Mouse (Mus musculus) adrenal gland, postnatal 14 days (tissue): ENCODE results near the gene Mau2. TPM values are rescaled to one million over a fixed set of nuclear protein-coding genes. Genes with fewer than 3 reads are reported as not detected.

ENCODE experiments used
- DNase-seq: peaks from one replicate; pipeline ENCODE4 v3.0.0; 2021; ENCODE audit warnings: mixed read lengths
- total RNA-seq: library from RNA; stranded (reverse); gene quantifications from 2 replicates; pipeline ENCODE4 v1.2.3, GENCODE M21; 2021

The Mau2 gene
- total RNA-seq, 1 experiment from 2014 or later = 54.0 TPM

DNA sequence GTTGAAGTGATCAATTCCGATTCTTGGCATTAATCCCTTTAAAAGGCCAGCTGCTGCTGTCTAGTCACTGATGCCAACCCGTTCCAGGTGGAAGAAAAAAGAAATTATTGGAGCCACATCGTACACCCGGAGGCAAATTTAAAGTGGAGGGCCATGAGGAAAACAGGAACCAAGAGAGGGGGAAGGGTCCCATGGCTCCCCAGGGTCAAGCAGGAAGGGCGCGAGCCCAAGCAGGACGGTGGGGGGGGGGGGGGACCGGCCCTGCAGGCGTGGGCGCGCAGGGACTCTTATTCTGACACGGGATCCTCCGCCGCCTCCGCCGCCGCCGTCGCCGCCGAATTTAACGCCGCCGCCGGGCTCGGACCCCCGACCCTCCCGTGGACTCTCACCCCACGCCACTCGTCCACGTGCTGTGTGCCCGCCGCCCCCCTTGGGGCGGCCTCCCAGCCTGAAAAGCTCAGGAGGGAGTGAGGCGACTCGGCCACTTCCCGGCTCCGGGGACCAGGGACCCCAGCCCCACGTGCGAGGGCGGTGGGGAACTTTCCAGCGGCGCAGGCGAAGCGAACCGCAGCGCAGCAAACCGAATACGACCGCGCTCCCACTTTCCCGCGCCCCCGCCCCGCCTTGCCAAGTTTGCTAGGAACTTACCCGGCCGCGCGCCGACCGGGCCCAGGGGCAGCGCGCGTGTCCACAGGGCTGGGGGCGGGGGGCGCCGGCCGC is 68.9 kb downstream of the Mau2 start:
- peak; percentile 70 for DNase-seq

- no peak for DNase-seq
These were observed 69.5 kb downstream of the Mau2 start for GRCm38 (mm10) chr8:69973063-69973441.

DNA sequence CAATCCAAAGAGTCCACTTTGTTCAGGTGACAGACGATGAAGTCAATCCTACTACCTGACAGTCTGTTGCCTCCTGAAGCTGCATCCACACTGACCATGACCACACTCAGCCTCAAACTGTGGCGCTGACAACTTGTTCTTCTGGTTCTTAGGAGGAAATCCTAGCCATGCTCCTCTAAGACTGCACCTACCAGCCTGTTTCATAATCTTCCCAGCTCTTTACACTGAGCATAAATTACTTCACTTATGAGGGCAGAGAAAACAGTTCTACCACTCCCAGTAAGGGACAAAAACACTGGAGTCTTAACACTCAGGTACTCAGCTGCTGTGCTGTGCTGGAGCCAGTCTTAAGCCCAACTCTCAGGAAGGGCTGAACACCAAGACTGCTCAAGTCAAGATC is 71.7 kb downstream of the Mau2 start:
- no peak for DNase-seq

- no peak for DNase-seq
These were observed 75.1 kb downstream of the Mau2 start for GRCm38 (mm10) chr8:69967291-69967933.

Other genes starting within 250 kb of the Mau2 start
- gene Gmip, start 234.1 kb downstream of the Mau2 start, total RNA-seq = 9.1 and 19.4 TPM in 2 replicates
- 1.1 and 1.3 TPM in 2 replicates for gene Lpar2, start 220.3 kb downstream of the Mau2 start, total RNA-seq
- 1.3 and 1.8 TPM in 2 replicates for gene Pbx4, start 210.2 kb downstream of the Mau2 start, total RNA-seq
- 0.07 and 0.15 TPM in 2 replicates for gene Cilp2, start 155.0 kb downstream of the Mau2 start, total RNA-seq
- 0.83 and 0.85 TPM in 2 replicates for gene Tssk6, start 140.6 kb downstream of the Mau2 start, total RNA-seq
- gene Ndufa13, start 140.2 kb downstream of the Mau2 start, total RNA-seq = 239 and 250 TPM in 2 replicates
- gene Yjefn3, start 140.0 kb downstream of the Mau2 start, total RNA-seq = 5.7 and 6.7 TPM in 2 replicates
- gene Gatad2a, start 46.4 kb downstream of the Mau2 start, total RNA-seq = 105 and 111 TPM in 2 replicates
- gene Sugp1, start 79 bp upstream of the Mau2 start, total RNA-seq = 26.2 and 31.8 TPM in 2 replicates
- gene Tm6sf2, start 30.2 kb upstream of the Mau2 start, total RNA-seq = 0.98 and 4.2 TPM in 2 replicates
- 0.30 and 0.48 TPM in 2 replicates for gene Hapln4, start 40.7 kb upstream of the Mau2 start, total RNA-seq
- gene Ncan, start 78.1 kb upstream of the Mau2 start, total RNA-seq = 0.41 and 0.67 TPM in 2 replicates
- 15.0 and 18.4 TPM in 2 replicates for gene Nr2c2ap, start 88.6 kb upstream of the Mau2 start, total RNA-seq
- 16.9 and 18.8 TPM in 2 replicates for gene Rfxank, start 96.4 kb upstream of the Mau2 start, total RNA-seq
- 49.2 and 50.5 TPM in 2 replicates for gene Borcs8, start 96.8 kb upstream of the Mau2 start, total RNA-seq
- gene Mef2b, start 97.0 kb upstream of the Mau2 start, total RNA-seq = 0.41 and 0.56 TPM in 2 replicates
- 48.9 and 50.7 TPM in 2 replicates for gene Tmem161a, start 129.6 kb upstream of the Mau2 start, total RNA-seq
- gene Slc25a42, start 169.6 kb upstream of the Mau2 start, total RNA-seq = 132 and 144 TPM in 2 replicates
- 30.9 and 31.5 TPM in 2 replicates for gene Sugp2, start 191.5 kb upstream of the Mau2 start, total RNA-seq
- 11.3 and 13.4 TPM in 2 replicates for gene Armc6, start 191.7 kb upstream of the Mau2 start, total RNA-seq
- gene Homer3, start 240.1 kb upstream of the Mau2 start, total RNA-seq = 21.3 and 25.0 TPM in 2 replicates